Mouse (Mus musculus): ENCODE data around the gene Aldh1a2.
A peak's percentile ranks its signal among the peaks of the same experiment; 100 is the strongest.

- no peak for TF ChIP-seq CHD2 (IDR thresholded peaks at IDR 0.05; ENCODE audit: low read depth, low read length)
- TF ChIP-seq ZNF384 (IDR thresholded peaks at IDR 0.05; ENCODE audit: low read depth, low read length) = no peak
- TF ChIP-seq ZC3H11A (IDR thresholded peaks at IDR 0.05; ENCODE audit: borderline replicate concordance, low read depth, low read length) = no peak
- TF ChIP-seq HCFC1 (IDR thresholded peaks at IDR 0.05; ENCODE audit: borderline replicate concordance, insufficient read depth, low read length) = 0 out of 2 replicates have a peak, but pooled peaks have one; percentile 13
Observed at GRCm38 (mm10) chr9:71227226-71227970, 11.8 kb downstream of the Aldh1a2 start.
